Mouse (Mus musculus) G1E (cell line): ENCODE measurements around the gene Cdk17.
A peak's percentile ranks its signal among the peaks of the same experiment; 100 is the strongest.

Source experiments
- CTCF ChIP-seq: IDR thresholded peaks from 2 replicates; pipeline ENCODE4 v1.5.1; 2012; ENCODE audit warnings: low read depth, low read length, inconsistent platforms, mixed read lengths
- GATA1 ChIP-seq: IDR thresholded peaks from 2 replicates; pipeline ENCODE4 v1.6.1; 2012; ENCODE audit warnings: borderline replicate concordance, low read length, inconsistent platforms, mixed read lengths
- POLR2AphosphoS5 ChIP-seq: IDR thresholded peaks from 2 replicates; pipeline ENCODE4 v1.6.1; 2012; ENCODE audit warnings: low read depth, low read length, inconsistent platforms; ENCODE audit not compliant: insufficient replicate concordance

DNA sequence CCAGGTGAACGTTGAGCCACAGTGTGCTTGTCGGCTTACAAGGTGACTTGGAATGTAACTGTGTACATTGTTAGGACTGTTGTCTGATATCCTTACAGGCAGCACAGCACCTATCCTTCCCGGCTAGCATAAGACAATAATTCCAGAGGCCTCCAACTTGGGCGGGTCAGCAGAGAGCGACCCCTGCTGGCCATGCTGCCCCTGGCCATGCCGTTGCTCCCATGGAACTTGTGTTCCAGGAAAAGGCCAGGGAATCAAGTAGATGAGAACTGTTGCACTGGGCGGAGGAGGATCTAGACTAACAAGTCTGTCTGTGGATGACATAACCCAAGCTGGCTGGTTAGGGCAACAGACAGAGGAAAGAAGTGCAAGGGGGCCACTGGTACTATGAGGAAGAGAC is 130.7 kb downstream of the Cdk17 start:
- TF ChIP-seq CTCF (peak; percentile 76), GATA1 (no peak), POLR2AphosphoS5 (no peak)
